ENCODE assay signal across 9 mouse cellular contexts in genomic region chr4:56721469-56721868, GRCm38 (mm10). TPM values are rescaled to one million over a fixed set of nuclear protein-coding genes. Genes with fewer than 3 reads are reported as not detected.
DNase-seq lines count a peak whose midpoint lies in the region; TF ChIP-seq lines count a peak whose summit lies in the region.
"Had no signal": no experiment of that assay in that cellular context is flagged by ENCODE, and none has a peak within 500 bp of the region (broad histone marks: within the 10 kb centered on the region; RNA-seq: fewer than 3 reads in every experiment).

No protein-coding gene starts in this region.

- H3K27ac ChIP-seq in embryonic fibroblast, embryonic 13.5 days (ENCODE audit: insufficient read depth, low read length), result no peak overlapping the region

- intact Hi-C loops in left cerebral cortex, postnatal 4 days (cut with DNase I), result no loop called here

- TF ChIP-seq POLR2A in embryonic fibroblast, embryonic 13.5 days (IDR thresholded peaks at IDR 0.05; ENCODE audit: low read depth, low read length), result no peak

- no peaks in the 10 kb centered on the region for H3K4me1 ChIP-seq in embryonic fibroblast, embryonic 13.5 days (ENCODE audit: control insufficient read depth, insufficient read depth, low read length)

- H3K4me3 ChIP-seq in embryonic fibroblast, embryonic 13.5 days (ENCODE audit: insufficient read depth, low read length), result no peak overlapping the region

- TF ChIP-seq CTCF in embryonic fibroblast, embryonic 13.5 days (IDR thresholded peaks at IDR 0.05; ENCODE audit: borderline replicate concordance, insufficient read depth, low read length), result peak; percentile 40; the same call in 1 of the 2 replicates

- DNase-seq in cerebellum, postnatal 14 days, result peak; percentile 44 to 71
- no peak for DNase-seq in cerebellum, adult 11 months
- DNase-seq in left cerebral cortex, postnatal 4 days, result peak; percentile 38
- DNase-seq in left cerebral cortex, adult 11 months (ENCODE audit: low spot score), result no peak
- peak; percentile 7 for DNase-seq in MEL-GATA-1-ER (ENCODE audit: extremely low read depth, low read depth)
- peak; percentile 64 for DNase-seq in testis, postnatal 10 days (ENCODE audit: low spot score)
- no peak for DNase-seq in ovary, postnatal 36 days (ENCODE audit: low spot score)

RNA-seq across cellular contexts. Expression of gene Gm26657, which starts 18.4 kb away (rescaled TPM):
- not detected for total RNA-seq in left cerebral cortex, postnatal 4 days (2021)
- polyA plus RNA-seq in embryonic fibroblast, embryonic 13.5 days (2011; ENCODE audit: insufficient read length, low read depth, missing spikeins), result not detected in 2 replicates
- polyA plus RNA-seq: heart, embryonic 16.5 days had no signal

RNA-seq across cellular contexts. Expression of gene Actl7b, which starts 19.8 kb away (rescaled TPM):
- total RNA-seq in left cerebral cortex, postnatal 4 days (2021), result not detected
- not detected in 2 replicates for polyA plus RNA-seq in embryonic fibroblast, embryonic 13.5 days (2011; ENCODE audit: insufficient read length, low read depth, missing spikeins)
- polyA plus RNA-seq: heart, embryonic 16.5 days had no signal

RNA-seq across cellular contexts. Expression of gene Actl7a, which starts 21.7 kb away (rescaled TPM):
- not detected for total RNA-seq in left cerebral cortex, postnatal 4 days (2021)
- polyA plus RNA-seq in embryonic fibroblast, embryonic 13.5 days (2011; ENCODE audit: insufficient read length, low read depth, missing spikeins), result not detected in 2 replicates
- polyA plus RNA-seq: heart, embryonic 16.5 days had no signal

Comparison
In these comparisons a context has a peak if more than half of its experiments do, and no peak if none do; other contexts are left out.
1. DNase-seq: peak in cerebellum, postnatal 14 days (2 of 2), left cerebral cortex, postnatal 4 days (single experiment), MEL-GATA-1-ER (single experiment) and testis, postnatal 10 days (single experiment); none in cerebellum, adult 11 months (single experiment), left cerebral cortex, adult 11 months (single experiment) and ovary, postnatal 36 days (single experiment).